ENCODE assay signal across 26 mouse cellular contexts in the genomic region with DNA sequence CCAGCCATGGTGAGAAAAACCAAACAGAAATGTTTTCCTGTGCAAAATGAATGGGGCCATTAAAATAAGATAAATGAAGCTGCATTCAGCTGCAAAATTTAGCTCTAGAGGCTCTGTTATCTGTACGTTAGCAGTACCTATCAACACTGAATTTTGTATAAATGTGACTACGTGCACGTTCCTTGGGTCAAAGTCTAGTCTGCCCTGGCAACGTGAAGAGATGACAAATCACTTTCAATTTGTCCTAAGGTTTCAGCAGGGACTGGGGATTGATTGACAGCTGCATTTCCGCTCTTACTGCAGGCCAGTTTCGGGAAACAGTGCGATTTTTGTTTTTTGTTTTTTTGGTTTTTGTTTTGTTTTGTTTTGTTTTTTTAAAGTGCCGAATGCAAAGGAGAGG.
"Had no signal": no experiment of that assay in that cellular context is flagged by ENCODE, and none has a peak within 500 bp of the region (broad histone marks: within the 10 kb centered on the region; RNA-seq: fewer than 3 reads in every experiment).

No protein-coding gene starts in this region.

- H3K27ac ChIP-seq: embryonic facial prominence, embryonic 10.5 days; embryonic facial prominence, embryonic 12.5 days; embryonic facial prominence, embryonic 13.5 days; embryonic facial prominence, embryonic 15.5 days; forebrain, embryonic 12.5 days; forebrain, embryonic 13.5 days; gastrocnemius, adult 2 months had no signal

- ATAC-seq: forebrain, embryonic 15.5 days; forebrain, postnatal 0 days had no signal

- H3K4me2 ChIP-seq: embryonic facial prominence, embryonic 12.5 days; embryonic facial prominence, embryonic 13.5 days; embryonic facial prominence, embryonic 15.5 days; forebrain, embryonic 12.5 days; forebrain, embryonic 13.5 days; forebrain, embryonic 15.5 days had no signal

- H3K9me3 ChIP-seq: embryonic facial prominence, embryonic 10.5 days; embryonic facial prominence, embryonic 12.5 days; embryonic facial prominence, embryonic 13.5 days; embryonic facial prominence, embryonic 15.5 days; forebrain, embryonic 10.5 days; forebrain, embryonic 12.5 days; forebrain, embryonic 13.5 days; forebrain, embryonic 15.5 days had no signal

- H3K36me3 ChIP-seq: embryonic facial prominence, embryonic 10.5 days; embryonic facial prominence, embryonic 12.5 days; embryonic facial prominence, embryonic 13.5 days; embryonic facial prominence, embryonic 15.5 days; forebrain, embryonic 10.5 days; forebrain, embryonic 12.5 days; forebrain, embryonic 15.5 days had no signal

- H3K4me1 ChIP-seq: forebrain, embryonic 12.5 days; forebrain, embryonic 13.5 days had no signal

- DNase-seq: cerebellum, adult 18-20 months; cerebellum, adult 2 months; cerebellum, adult 8-10 months; cerebellum, adult 9-10 months; cerebellum, adult 9-11 months; cerebellum, postnatal 10 days; cerebellum, postnatal 14 days; cerebellum, postnatal 25 days; cerebellum, postnatal 36 days; embryo, embryonic 11 days; forebrain, postnatal 0 days; gastrocnemius, adult 2 months; gastrocnemius, postnatal 10 days; gastrocnemius, postnatal 14 days; gastrocnemius, postnatal 25 days; gastrocnemius, postnatal 36 days; heart, adult 11 months had no signal

- H3K9ac ChIP-seq: embryonic facial prominence, embryonic 12.5 days; embryonic facial prominence, embryonic 13.5 days; embryonic facial prominence, embryonic 15.5 days; forebrain, embryonic 12.5 days; forebrain, embryonic 13.5 days; forebrain, embryonic 15.5 days; forebrain, postnatal 0 days had no signal

- H3K27me3 ChIP-seq: embryonic facial prominence, embryonic 12.5 days; embryonic facial prominence, embryonic 13.5 days; embryonic facial prominence, embryonic 15.5 days; forebrain, embryonic 12.5 days; forebrain, embryonic 13.5 days; forebrain, embryonic 15.5 days had no signal

- H3K4me3 ChIP-seq: embryonic facial prominence, embryonic 10.5 days; embryonic facial prominence, embryonic 12.5 days; embryonic facial prominence, embryonic 13.5 days; embryonic facial prominence, embryonic 15.5 days; erythroblast, embryonic 14.5 days; forebrain, embryonic 10.5 days; forebrain, embryonic 12.5 days; forebrain, embryonic 13.5 days; forebrain, embryonic 15.5 days; gastrocnemius, adult 2 months had no signal
